Mouse (Mus musculus) liver, embryonic 11.5 days (tissue): ENCODE results near the gene Timm13. TPM values are rescaled to one million over a fixed set of nuclear protein-coding genes. Genes with fewer than 3 reads are reported as not detected.

ENCODE experiments used
- ATAC-seq: fragments of 200-750 bp; cut with Nextera tagmentation; replicated peaks from 2 replicates; pipeline ENCODE4 v1.8.0; 2017; ENCODE audit warnings: moderate number of reproducible peaks, mild to moderate bottlenecking, moderate TSS enrichment, moderate library complexity; ENCODE audit not compliant: low FRiP score
- DNase-seq: peaks from one replicate; pipeline ENCODE4 v3.0.0-alpha.2; 2017; ENCODE audit warnings: low spot score
- H3K27ac ChIP-seq: fragments of 300-500 bp; sonication (generic); 2 replicates; pipeline ENCODE4 v1.5.1; 2014; ENCODE audit warnings: mild to moderate bottlenecking, low read depth, low read length, control low read depth
- H3K27me3 ChIP-seq: fragments of 300-500 bp; sonication (generic); replicated peaks from 2 replicates; pipeline ENCODE4 v1.6.1; 2014; ENCODE audit warnings: low read length, mixed read lengths; ENCODE audit not compliant: control insufficient read depth, insufficient read depth
- H3K36me3 ChIP-seq: fragments of 300-500 bp; sonication (generic); 2 replicates; pipeline ENCODE4 v1.6.1; 2014; ENCODE audit warnings: mild to moderate bottlenecking, low read length, moderate library complexity, mixed read lengths; ENCODE audit not compliant: control insufficient read depth, insufficient read depth
- H3K4me1 ChIP-seq: fragments of 300-500 bp; sonication (generic); replicated peaks from 2 replicates; pipeline ENCODE4 v1.6.1; 2014; ENCODE audit warnings: low read length, mixed read lengths; ENCODE audit not compliant: control insufficient read depth, insufficient read depth
- H3K4me2 ChIP-seq: fragments of 300-500 bp; sonication (generic); 2 replicates; pipeline ENCODE4 v1.6.1; 2014; ENCODE audit warnings: mild to moderate bottlenecking, control low read depth, moderate library complexity
- H3K4me3 ChIP-seq: fragments of 300-500 bp; sonication (generic); 2 replicates; pipeline ENCODE4 v1.5.1; 2014; ENCODE audit warnings: low read depth, low read length, control low read depth
- H3K9ac ChIP-seq: fragments of 300-500 bp; sonication (generic); 2 replicates; pipeline ENCODE4 v1.6.1; 2014; ENCODE audit warnings: low read depth, low read length, control low read depth
- H3K9me3 ChIP-seq: fragments of 300-500 bp; sonication (generic); 2 replicates; pipeline ENCODE4 v1.6.1; 2016; ENCODE audit warnings: low read length, inconsistent platforms, mixed read lengths; ENCODE audit not compliant: control insufficient read depth
- WGBS: fragments of 180-500 bp; shearing (Covaris S2); extraction: QIAGEN DNeasy Blood & Tissue Kit; methylation state at CpG from one replicate; pipeline ENCODE4 v1.1.7; 2014; 5-methylcytosine and 5-hydroxymethylcytosine counted together
- polyA plus RNA-seq: library from polyadenylated mRNA; unstranded; fragments of >200 nt; fragmentation: Nextera tagmentation; extraction: Ambion mirVana; gene quantifications from 2 replicates; pipeline ENCODE4 v1.2.1, GENCODE M21; 2014

The Timm13 gene
- polyA plus RNA-seq, 1 experiment from 2014 or later = 445 TPM

GRCm38 (mm10) chr10:80874035-80874434, 26.7 kb downstream of the Timm13 start:
- no peak overlapping the region for H3K27ac ChIP-seq

GRCm38 (mm10) chr10:80871581-80871980, 29.2 kb downstream of the Timm13 start, which contains the start of gene Tmprss9:
Tmprss9 (plus strand) TSS chr10:80871848.
- no peaks in the 10 kb centered on the region for H3K9me3 ChIP-seq
- peaks cover 20% of the 10 kb centered on the region; the same call in 1 of the 2 replicates for H3K36me3 ChIP-seq
- no peak within 1 kb of the TSS for H3K4me2 ChIP-seq
- ATAC-seq (no peak), DNase-seq (no peak)
- no peak within 1 kb of the TSS for H3K4me3 ChIP-seq
- H3K4me1 ChIP-seq = no peaks in the 10 kb centered on the region; the same call in 1 of the 2 replicates
- no peaks in the 10 kb centered on the region; the same call in none of the 2 replicates for H3K27me3 ChIP-seq
- 0 out of 2 replicates have a peak within 1 kb of the TSS, but pooled peaks have one; percentile 14 for H3K9ac ChIP-seq
- no peak within 1 kb of the TSS for H3K27ac ChIP-seq
- WGBS = 28% methylated on average over 9 of the region's 9 CpGs

More at GRCm38 (mm10) chr10:80874035-80874434, 26.7 kb downstream of the Timm13 start:
- H3K9ac ChIP-seq = no peak overlapping the region
- WGBS = 74% methylated on average over 9 of the region's 9 CpGs
- DNase-seq (no peak), ATAC-seq (no peak)
- H3K4me1 ChIP-seq = no peaks in the 10 kb centered on the region; the same call in none of the 2 replicates
- H3K36me3 ChIP-seq = no peaks in the 10 kb centered on the region
- no peak overlapping the region for H3K4me3 ChIP-seq
- no peak overlapping the region for H3K4me2 ChIP-seq
- H3K9me3 ChIP-seq = no peaks in the 10 kb centered on the region
- H3K27me3 ChIP-seq = no peaks in the 10 kb centered on the region; the same call in none of the 2 replicates

GRCm38 (mm10) chr10:80870993-80871392, 29.8 kb downstream of the Timm13 start:
- Histone ChIP-seq H3K27me3 (no peaks in the 10 kb centered on the region; the same call in none of the 2 replicates), H3K9ac (no peak overlapping the region), H3K36me3 (peaks cover 24% of the 10 kb centered on the region; the same call in 1 of the 2 replicates), H3K4me3 (no peak overlapping the region), H3K27ac (no peak overlapping the region), H3K4me2 (no peak overlapping the region), H3K4me1 (no peaks in the 10 kb centered on the region; the same call in 1 of the 2 replicates), H3K9me3 (no peaks in the 10 kb centered on the region)
- 71% methylated on average over 5 of the region's 6 CpGs for WGBS
- DNase-seq = no peak
- no peak for ATAC-seq

GRCm38 (mm10) chr10:80864446-80864845, 36.3 kb downstream of the Timm13 start:
- Histone ChIP-seq H3K9me3 (no peaks in the 10 kb centered on the region), H3K4me1 (peaks cover 20% of the 10 kb centered on the region), H3K27me3 (no peaks in the 10 kb centered on the region), H3K9ac (no peak overlapping the region), H3K4me2 (no peak overlapping the region), H3K27ac (no peak overlapping the region), H3K36me3 (peaks cover 48% of the 10 kb centered on the region; the same call in 1 of the 2 replicates), H3K4me3 (no peak overlapping the region)
- DNase-seq = no peak
- 93% methylated on average over 16 of the region's 16 CpGs for WGBS
- ATAC-seq = no peak

GRCm38 (mm10) chr10:80862305-80862704, 38.5 kb downstream of the Timm13 start:
- Histone ChIP-seq H3K9me3 (no peaks in the 10 kb centered on the region), H3K36me3 (peaks cover 35% of the 10 kb centered on the region; the same call in 1 of the 2 replicates), H3K27me3 (no peaks in the 10 kb centered on the region), H3K4me2 (0 out of 2 replicates have a peak overlapping the region, but pooled peaks have one; percentile 2), H3K4me3 (no peak overlapping the region), H3K9ac (0 out of 2 replicates have a peak overlapping the region, but pooled peaks have one; percentile 27), H3K4me1 (peaks cover 38% of the 10 kb centered on the region), H3K27ac (peak overlapping the region; percentile 67)
- ATAC-seq (peak; percentile 40; the same call in 1 of the 2 replicates), DNase-seq (no peak)
- WGBS = 73% methylated on average over 5 of the region's 5 CpGs

- Histone ChIP-seq H3K27ac (peak overlapping the region; percentile 96), H3K4me1 (peaks cover 60% of the 10 kb centered on the region), H3K4me2 (peak overlapping the region; percentile 90), H3K9me3 (no peaks in the 10 kb centered on the region), H3K36me3 (peaks cover 9% of the 10 kb centered on the region; the same call in 1 of the 2 replicates), H3K9ac (peak overlapping the region; percentile 96), H3K4me3 (peak overlapping the region; percentile 96), H3K27me3 (no peaks in the 10 kb centered on the region)
- ATAC-seq (peak; percentile 80), DNase-seq (peak; percentile 56)
- 50% methylated on average over 7 of the region's 7 CpGs for WGBS
Measured at GRCm38 (mm10) chr10:80858350-80858935, 42.3 kb downstream of the Timm13 start.

- Histone ChIP-seq H3K9ac (peak overlapping the region; percentile 96), H3K36me3 (peaks cover 12% of the 10 kb centered on the region; the same call in 1 of the 2 replicates), H3K27me3 (no peaks in the 10 kb centered on the region), H3K4me1 (peaks cover 56% of the 10 kb centered on the region), H3K4me2 (peak overlapping the region; percentile 90), H3K9me3 (no peaks in the 10 kb centered on the region), H3K4me3 (peak overlapping the region; percentile 96), H3K27ac (peak overlapping the region; percentile 96)
- peak; percentile 70 for ATAC-seq
- 39% methylated on average over 3 of the region's 3 CpGs for WGBS
- no peak for DNase-seq
Measured at GRCm38 (mm10) chr10:80857848-80858247, 42.9 kb downstream of the Timm13 start.

GRCm38 (mm10) chr10:80857386-80857785, 43.4 kb downstream of the Timm13 start:
- DNase-seq (no peak), ATAC-seq (no peak)
- Histone ChIP-seq H3K27me3 (no peaks in the 10 kb centered on the region), H3K9ac (peak overlapping the region; percentile 96), H3K36me3 (peaks cover 9% of the 10 kb centered on the region; the same call in 1 of the 2 replicates), H3K4me3 (peak overlapping the region; percentile 96), H3K9me3 (no peaks in the 10 kb centered on the region), H3K4me2 (peak overlapping the region; percentile 90), H3K27ac (peak overlapping the region; percentile 96), H3K4me1 (peaks cover 51% of the 10 kb centered on the region)
- 61% methylated on average over 8 of the region's 8 CpGs for WGBS
